Mouse (Mus musculus): ENCODE measurements around the gene Shbg.

Shbg gene

DNA sequence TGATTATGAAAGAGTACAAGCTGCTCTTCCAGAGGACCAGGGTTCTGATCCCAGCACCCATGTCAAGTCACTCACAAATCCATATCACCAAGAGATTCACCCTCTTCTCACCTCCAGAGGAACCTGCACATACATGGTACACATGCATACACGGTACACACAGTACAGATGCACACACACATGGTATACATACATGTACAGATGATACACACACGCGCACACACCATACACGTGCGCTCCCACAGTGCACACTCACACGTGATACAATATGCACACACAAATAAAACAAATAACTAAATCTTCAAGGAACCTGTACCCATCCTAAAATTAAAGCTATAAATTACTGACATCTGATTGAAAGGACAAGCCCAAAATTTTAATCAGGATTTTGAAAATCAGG is 22.9 kb downstream of the Shbg start:
- no peak for DNase-seq

DNA sequence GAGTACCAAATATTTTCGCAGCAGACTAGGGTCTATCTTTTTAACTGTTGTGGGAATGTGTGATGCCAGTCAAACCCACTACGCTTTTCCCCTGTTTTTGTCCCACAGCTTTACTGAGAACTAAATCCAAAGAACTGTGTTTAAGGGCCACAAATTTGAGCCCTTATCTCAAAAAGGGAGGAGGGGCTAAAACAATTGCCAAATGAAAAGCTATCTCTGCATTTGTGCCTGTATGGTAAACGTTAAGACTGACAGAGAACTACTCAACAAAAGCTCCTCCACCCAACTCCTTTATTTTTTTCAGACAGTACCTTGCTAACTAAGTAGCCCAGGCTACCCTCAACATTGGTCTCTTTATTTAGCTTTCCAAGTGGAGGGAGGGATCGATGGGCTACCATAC is 24.9 kb downstream of the Shbg start:
- DNase-seq, result no peak

DNA sequence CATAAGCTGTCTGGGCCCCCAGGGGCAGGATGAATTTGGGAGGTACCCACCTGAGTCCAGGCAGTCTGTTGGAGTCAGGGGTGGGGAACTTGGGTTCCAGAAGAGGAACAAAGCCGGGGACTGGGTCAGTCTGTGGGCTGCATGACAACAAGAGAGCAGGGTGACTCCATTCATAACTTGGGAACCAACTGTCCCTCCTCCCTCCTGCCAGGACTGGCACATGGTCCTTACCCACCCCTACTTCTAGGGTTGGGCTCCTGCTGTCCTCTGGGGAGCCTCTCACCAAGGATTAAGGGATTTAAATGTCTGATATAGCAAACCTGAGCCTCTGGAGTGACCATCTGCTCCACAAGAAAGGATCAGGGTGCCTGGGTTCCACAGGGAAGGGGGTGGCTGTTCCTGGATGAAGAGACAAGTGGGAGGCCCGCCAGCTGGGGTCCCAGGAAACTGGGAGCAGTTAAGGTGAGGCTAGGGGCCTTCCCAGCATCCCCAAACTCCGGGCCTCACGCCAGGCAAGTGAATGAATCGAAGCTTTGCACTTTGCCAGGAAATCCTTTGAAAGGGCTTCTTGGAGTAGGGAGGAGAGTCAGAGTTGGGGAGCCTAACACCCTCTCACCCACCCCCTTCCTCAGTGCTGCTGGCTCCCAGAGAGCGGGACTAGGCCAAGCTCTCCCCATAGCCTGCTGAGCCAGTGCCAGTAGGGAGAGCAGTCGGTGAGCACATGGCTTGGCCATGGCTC is 25.6 kb downstream of the Shbg start:
- DNase-seq, result no peak

DNA sequence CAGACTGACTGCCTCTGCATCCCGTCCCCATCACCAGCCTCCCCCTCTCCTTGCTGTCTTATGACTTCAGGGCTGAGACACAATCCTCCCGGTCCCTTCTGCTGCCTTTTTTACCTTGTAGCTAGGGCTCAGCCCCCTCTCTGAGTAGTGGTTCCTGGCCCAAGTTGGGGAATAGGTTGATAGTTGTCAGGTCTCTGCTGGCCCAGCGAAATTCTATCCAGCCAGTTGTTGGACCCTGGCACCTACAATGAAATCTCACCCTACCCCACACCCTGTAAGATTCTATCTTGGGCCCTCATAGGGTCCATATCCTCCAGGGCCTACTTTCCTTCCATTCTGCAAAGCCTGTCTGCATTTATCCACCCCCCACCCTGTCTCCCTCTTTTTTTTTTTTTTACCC is 26.3 kb downstream of the Shbg start:
- no peak for DNase-seq

DNA sequence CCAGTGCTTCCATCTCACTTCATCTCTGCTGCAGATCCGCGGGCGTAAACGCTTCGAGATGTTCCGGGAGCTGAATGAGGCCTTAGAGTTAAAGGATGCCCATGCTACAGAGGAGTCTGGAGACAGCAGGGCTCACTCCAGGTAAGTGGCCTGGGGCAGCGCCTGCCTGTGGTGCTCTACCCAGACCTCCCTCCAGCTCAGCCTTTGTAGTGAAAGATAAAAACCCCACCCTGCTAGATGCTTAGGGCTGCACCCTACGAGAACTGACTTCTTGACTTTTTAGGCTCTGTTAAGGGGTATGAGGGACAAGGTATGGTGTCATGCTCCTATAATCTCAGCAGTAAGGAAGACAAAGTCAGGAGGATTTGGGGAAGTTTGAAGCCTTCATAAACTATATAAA is 27.1 kb downstream of the Shbg start:
- no peak for DNase-seq

DNA sequence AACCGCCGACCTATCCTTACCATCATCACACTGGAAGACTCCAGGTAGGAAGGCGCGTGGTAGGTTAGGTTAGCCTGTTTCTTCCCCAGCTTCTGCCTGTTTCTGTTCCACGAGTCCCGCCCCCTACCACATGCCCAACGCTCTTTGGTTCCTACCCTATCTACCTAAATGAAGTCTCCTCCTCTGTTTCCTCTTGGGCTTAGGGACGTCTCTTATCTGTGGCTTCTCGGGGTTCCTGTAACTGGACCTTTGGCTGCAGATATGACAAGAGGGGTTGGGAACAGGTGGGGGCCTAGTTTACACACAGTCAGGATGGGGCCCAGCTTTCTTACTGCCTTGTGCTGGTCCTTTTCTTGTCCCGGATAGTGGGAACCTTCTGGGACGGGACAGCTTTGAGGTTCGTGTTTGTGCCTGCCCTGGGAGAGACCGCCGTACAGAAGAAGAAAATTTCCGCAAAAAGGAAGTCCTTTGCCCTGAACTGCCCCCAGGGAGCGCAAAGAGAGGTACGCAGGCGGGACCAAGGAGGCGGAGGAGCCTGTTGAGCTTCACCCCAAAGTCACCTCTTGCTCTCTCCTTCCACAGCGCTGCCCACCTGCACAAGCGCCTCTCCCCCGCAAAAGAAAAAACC is 28.4 kb downstream of the Shbg start:
- no peak for DNase-seq

DNA sequence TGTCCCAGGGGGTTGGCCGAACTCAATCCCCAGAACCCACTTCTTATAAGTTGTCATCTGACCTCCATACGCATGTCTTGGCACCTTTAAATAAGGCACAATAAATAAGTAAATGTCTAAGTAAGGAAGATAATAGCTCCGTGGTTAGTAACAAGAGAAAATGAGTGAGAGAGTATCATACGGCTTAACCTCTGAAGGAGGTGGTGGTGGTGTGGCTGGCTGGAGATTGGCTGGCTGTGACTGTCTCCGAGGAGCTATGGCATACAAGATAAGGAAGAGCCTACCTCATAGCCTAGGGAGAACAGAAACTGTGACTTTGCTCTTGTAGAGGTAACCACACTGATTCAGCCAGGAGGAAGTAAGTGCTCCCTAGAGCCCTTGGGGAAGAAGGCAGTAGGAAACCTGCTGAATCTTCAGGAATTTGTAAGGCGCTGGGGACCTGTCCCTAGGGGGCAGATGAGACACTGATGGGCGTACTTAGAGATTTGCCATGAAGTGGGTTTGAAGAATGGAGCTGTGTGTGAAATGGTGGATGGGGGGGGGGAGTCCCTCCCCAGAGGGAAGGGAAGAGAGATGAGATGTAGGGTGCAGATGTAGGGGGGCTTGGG is 31.9 kb downstream of the Shbg start:
- no peak for DNase-seq

DNA sequence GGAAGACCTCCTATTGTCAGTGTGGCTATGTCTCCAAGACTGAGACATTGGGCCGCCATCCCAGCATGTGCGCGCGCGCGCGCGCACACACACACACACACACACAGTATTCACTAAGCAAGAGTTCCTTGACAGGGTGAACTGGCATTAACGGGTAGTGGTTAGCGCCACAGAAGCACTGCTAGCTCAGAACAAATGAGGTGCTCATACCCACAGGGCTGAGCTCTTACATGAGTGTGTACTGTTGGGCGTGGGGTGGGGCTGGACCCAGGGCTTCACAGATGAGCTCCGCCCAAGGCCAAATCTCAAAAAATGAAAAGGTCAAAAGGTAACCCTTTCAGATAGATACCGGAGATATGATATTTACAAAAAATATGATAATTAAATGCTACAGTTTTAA is 32.8 kb downstream of the Shbg start:
- no peak for DNase-seq

DNA sequence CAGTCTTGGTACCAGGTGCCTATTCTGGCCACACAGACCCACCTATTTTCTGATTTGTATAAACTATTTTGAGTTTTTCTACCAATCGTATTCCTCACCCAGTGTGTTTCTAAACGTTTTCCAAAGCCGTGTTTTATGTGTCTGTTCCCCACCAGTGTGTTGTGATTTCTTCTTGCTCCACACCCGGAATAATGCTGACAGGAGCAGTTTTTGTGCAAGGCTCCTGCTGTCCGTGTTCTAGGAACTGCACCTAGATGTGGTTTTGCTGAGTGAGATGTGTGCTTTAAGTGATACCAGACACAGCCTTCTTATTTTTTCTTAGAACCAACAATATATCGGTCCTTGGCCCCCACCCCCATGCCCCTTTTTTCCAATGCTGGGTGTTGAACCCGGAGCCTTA is 33.7 kb downstream of the Shbg start:
- no peak for DNase-seq

DNA sequence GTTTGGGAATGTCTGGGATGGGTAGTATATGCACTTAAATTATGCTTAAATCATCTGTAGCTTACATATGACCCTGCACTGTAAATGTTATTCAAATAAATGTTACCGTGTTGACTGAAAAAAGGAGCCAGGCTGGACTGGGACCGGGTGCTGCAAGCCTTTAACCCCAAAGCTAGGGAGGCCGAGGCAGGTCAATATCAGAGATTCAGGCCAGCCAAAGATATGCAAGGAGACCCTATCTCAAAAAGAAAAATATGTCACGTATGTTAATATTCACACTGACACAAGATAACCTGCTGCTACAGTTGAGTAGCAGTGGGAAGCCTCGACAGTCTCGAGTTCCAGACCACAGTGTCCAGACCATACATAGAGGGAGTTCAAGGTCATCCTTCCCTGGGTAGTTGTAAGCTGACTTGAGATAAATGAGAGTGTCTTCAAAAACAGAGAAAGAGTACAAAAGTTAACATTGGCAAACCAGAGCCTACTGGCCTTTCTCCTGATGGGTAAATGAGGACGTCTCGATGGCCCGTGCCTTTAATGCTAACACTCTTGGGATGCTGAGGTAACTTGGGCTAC is 35.4 kb downstream of the Shbg start:
- DNase-seq, result no peak

DNA sequence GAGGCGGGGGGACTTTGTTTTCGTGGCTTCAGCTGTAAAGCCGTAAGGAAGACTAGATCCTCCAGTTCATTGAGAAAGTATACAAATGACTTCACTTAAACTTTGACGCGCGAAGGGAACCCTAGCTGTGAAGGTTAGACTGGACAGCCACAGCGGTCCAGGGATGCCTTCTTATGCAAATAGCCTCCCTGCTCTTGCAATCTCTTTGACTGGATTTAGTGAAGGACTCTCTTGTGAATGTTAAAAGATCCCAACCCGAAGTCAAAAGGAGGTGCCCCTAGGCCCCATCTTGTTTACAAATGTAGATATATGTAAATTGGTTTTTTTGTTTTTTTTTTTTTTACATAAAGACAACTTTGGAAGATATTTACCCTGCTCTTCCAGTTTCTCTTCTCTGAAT is 35.9 kb downstream of the Shbg start:
- DNase-seq, result no peak

DNA sequence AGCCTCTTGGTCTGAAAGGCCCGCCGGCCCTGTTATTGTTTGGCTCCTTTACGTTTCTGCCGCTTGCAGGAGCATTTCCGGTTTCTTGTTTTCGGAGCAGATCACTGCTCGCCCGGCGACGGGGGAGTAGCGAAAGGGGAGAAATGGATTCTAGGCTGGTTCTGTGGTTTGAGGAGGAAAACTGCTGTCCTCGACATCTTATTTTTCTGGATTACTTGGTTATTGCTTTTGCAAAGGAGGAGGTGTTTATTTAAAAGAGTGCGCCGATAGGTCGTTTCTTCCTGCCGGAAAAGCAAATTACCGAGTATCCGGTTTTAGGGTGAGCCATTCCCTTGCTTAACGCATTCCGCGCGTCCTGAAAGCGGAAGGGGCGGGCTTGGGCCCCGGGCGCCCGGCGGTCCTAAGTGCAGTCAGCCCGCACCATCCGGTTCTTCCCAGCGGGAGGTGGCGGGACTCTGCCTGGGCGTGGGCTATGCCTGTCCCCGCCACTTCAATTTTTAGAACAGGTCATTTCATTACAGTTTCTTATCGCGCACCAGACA is 36.5 kb downstream of the Shbg start:
- DNase-seq, result peak; percentile 90

DNA sequence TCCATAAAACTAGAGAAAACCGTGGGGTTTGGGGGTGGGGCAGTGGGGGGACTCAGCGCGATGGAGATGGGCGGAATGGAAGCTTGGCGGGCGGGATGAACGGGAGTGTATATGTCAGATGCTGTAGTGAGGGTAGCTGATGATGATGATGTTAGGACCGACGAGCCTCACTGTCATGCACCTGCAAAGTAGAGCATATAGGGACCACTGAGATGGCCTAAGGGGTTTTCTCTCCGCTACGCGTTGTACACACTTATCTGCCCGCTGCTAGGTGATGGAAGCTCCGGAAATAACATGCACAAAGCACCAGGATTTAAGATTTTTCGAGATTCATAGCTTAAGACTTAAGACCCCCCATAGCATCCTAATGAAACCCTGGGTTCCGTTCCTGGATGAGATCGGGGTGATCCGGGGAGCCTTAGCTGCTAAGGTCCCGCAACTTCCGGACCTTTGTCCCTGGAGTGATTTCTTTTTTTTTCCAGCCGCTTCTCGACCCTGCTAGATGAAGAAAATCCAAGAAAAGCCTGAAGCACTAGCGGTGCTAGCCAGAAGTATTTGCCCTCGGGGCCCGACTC is 37.0 kb downstream of the Shbg start:
- no peak for DNase-seq

DNA sequence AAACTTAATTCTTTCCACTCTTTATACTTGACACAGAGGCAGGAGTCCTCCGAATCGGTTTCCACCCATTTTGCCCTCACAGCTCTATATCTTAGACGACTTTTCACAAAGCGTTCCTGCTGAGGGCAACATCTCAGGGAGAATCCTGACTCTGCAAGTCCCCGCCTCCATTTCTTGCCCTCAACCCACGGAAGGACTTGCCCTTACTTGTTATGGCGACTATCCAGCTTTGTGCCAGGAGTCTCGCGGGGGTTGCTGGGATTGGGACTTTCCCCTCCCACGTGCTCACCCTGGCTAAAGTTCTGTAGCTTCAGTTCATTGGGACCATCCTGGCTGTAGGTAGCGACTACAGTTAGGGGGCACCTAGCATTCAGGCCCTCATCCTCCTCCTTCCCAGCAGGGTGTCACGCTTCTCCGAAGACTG is 37.6 kb downstream of the Shbg start, which contains the start of the genes Wrap53 and Trp53:
TSS of gene Wrap53 (minus strand) at position 165 of the 424 bp plus-strand sequence.
TSS of gene Trp53 (plus strand) at position 269 of the 424 bp plus-strand sequence.
- peak; percentile 90 for DNase-seq

DNA sequence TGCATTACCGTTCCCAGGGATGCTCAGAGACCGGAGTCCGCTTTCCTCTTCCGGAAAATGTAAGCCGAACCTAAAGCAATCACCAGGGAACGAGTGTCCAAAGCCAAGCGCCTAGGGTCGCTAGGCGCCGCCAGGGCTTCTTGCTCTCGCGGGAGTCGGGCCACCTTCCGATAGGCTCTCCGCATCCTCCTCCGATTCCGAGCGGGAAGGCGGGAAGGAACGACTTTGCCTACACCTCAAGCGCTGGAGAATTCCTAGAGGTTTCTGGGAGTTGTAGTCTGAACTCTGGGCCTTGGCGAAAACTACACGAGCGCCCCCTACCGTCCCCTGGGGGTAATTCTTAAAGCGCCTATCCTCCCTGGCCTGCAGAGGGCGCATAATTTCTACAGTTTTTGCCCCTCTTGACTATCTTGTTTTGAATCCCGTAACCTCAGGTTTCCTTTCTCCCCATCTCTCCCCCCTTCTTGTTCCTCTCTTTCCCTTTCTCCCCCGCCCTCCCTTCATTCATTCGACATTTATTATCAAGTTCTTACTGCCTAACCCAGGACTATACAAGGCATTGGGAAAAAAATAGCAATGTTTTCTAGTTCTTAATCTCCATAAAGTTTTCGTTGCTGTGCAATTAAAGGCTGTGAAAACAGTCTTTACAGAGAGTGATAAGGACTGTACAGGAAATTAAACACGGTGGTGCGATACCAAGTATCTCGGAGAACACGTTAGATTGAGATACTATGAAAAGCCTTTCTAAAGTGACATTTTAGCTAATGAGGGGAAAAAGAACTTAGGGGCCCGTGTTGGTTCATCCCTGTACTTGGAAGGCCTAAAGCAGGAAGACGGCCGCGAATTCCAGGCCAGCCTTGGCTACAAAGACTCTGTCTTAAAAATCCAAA is 38.3 kb downstream of the Shbg start:
- peak; percentile 98 for DNase-seq

DNA sequence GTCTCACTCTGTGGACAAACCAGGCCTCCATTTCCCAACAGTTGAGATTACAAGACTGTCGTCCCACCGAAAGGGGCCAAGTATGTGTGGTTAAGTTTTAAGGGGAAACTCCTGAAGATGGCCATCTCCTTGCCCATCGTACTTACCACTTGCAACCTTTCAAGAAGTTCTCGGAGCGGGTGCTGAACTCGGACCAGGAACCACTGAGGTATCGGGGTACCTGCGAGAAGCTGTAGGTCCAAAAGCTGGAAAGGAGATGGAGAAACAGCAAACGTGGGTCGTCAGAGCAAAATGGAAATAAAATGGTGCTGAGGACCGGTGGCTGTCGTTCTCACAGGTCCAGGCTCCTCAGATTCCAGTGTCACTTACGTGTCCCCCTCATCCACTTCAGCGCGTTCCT is 39.4 kb downstream of the Shbg start:
- no peak for DNase-seq

DNA sequence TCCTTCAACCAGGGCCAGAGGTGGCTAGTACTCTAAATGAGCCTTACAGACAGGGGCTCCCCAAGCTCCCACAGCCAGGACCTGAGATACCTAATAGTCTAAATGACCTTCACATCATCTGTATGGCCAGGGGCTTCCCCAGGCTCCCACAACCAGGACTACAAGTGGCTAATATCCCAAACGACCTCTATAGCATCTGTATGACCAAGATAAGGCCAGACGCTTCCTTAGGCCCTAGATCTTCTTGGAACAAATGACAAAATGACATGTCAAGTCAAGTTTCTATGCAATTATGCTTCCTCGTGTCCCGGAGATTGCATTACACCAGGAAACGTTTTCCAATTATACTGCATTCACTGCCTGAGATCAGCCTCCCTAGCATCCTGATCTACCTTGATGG is 41.4 kb downstream of the Shbg start:
- no peak for DNase-seq

DNA sequence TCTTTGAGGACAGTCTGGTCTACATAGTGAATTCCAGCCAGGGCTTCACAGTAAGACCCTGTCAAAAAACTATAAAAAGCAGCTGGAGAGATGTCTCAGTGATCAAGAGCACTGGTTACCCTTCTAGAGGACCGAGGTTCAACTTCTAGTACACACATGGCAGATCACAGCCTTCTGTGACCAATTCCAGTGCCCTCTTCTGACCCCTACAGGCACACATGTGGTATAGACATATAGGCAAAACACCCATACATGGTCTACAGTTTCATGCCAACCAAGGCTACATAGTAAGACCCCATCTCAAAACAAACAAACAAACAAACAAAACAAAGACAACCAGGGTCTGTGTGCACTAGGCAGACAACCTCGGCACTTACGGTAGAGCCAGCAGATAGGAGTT is 42.5 kb downstream of the Shbg start:
- peak; percentile 34 for DNase-seq

DNA sequence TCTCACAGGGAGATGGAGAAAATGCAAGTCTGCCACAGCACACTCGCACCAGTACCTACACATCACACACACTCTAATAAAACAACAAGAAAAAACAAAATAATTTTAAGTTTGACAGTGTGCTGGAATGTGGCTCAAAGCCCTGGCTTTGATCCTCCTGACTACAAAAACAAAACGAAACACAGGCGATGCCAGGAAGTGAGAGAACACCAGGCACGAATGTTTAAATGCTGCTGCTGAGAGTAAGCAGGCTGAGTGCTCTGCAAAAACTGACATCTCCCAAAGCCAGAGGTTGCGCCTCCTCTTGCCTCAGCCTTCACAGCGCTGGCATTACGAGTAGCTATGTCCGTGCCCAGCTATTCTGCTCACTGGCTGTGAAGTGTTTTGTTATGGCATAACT is 52.6 kb downstream of the Shbg start:
- DNase-seq, result no peak
